Mouse (Mus musculus): Measurements from ENCODE around the gene Frmd4b. TPM values are rescaled to one million over a fixed set of nuclear protein-coding genes. Genes with fewer than 3 reads are reported as not detected.
A peak's percentile ranks its signal among the peaks of the same experiment; 100 is the strongest.

The Frmd4b gene
- polyA plus RNA-seq, 1 experiment: 15.6 TPM

GRCm38 (mm10) chr6:97278014-97278787 is 339.1 kb downstream of the Frmd4b start:
- peak; percentile 72 to 79 for DNase-seq
- peak; percentile 86 for TF ChIP-seq CTCF (IDR thresholded peaks at IDR 0.05; ENCODE audit: borderline replicate concordance, insufficient read depth, low read depth, low read length)
- TF ChIP-seq POLR2A (IDR thresholded peaks at IDR 0.05; ENCODE audit: borderline replicate concordance, insufficient read depth, low read length): no peak
- Histone ChIP-seq H3K4me3 (replicated peaks; ENCODE audit: insufficient read depth, low read depth, low read length) (peak overlapping the region; percentile 46), H3K27me3 (ENCODE audit: control insufficient read depth, insufficient read depth, low read length) (no peaks in the 10 kb centered on the region), H3K4me1 (ENCODE audit: control insufficient read depth, insufficient read depth, low read length) (peaks cover 3% of the 10 kb centered on the region; the same call in 1 of the 2 replicates), H3K27ac (ENCODE audit: insufficient read depth, low read length) (no peak overlapping the region)
- WGBS: 5% methylated on average over 19 of the region's 19 CpGs

DNA sequence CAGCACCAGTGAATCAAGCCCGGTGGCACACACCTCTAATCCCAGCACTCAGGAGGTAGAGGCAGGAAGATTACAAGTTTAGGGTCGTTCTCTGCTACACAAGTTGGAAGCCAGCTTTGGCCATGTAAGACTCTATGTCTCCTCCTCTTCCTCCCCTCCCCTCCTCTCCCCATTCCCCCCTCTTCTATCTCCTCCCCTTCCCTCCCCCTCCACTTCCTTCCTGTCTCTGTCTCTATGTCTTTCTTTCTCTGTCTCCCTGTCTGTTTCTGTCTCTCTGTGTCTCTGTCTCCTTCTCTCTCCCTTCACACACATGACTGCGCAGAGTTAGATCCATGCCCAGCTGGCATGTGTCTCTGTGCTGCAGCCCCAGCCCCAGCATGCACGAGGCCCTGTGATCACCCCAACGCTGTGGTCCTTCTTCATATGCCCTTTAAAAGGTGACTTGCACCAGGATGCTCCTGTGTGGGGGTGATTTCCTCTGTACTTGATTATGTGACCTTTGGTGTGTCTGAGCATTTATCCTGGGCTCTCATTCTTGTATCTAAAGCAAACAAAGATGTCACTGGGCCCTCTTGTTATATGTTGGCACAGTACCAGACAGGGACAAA is 340.3 kb downstream of the Frmd4b start:
- Histone ChIP-seq H3K27me3 (ENCODE audit: control insufficient read depth, insufficient read depth, low read length) (no peaks in the 10 kb centered on the region), H3K4me3 (replicated peaks; ENCODE audit: insufficient read depth, low read depth, low read length) (no peak overlapping the region), H3K27ac (ENCODE audit: insufficient read depth, low read length) (no peak overlapping the region), H3K4me1 (ENCODE audit: control insufficient read depth, insufficient read depth, low read length) (peaks cover 3% of the 10 kb centered on the region; the same call in 1 of the 2 replicates)
- DNase-seq: no peak
- TF ChIP-seq POLR2A (IDR thresholded peaks at IDR 0.05; ENCODE audit: borderline replicate concordance, insufficient read depth, low read length): no peak
- TF ChIP-seq CTCF (IDR thresholded peaks at IDR 0.05; ENCODE audit: borderline replicate concordance, insufficient read depth, low read depth, low read length): no peak
- 40% methylated on average over 5 of the region's 5 CpGs for WGBS

- TF ChIP-seq CTCF (IDR thresholded peaks at IDR 0.05; ENCODE audit: borderline replicate concordance, insufficient read depth, low read depth, low read length) (no peak), POLR2A (IDR thresholded peaks at IDR 0.05; ENCODE audit: borderline replicate concordance, insufficient read depth, low read length) (no peak)
- Histone ChIP-seq H3K4me3 (replicated peaks; ENCODE audit: insufficient read depth, low read depth, low read length) (no peak overlapping the region), H3K4me1 (ENCODE audit: control insufficient read depth, insufficient read depth, low read length) (peaks cover 3% of the 10 kb centered on the region; the same call in 1 of the 2 replicates), H3K27me3 (ENCODE audit: control insufficient read depth, insufficient read depth, low read length) (no peaks in the 10 kb centered on the region), H3K27ac (ENCODE audit: insufficient read depth, low read length) (no peak overlapping the region)
- 15% methylated on average over 4 of the region's 4 CpGs for WGBS
- DNase-seq: no peak
Observed at GRCm38 (mm10) chr6:97276366-97276765, 341.0 kb downstream of the Frmd4b start.

GRCm38 (mm10) chr6:97275760-97276159 is 341.6 kb downstream of the Frmd4b start:
- no peak for DNase-seq
- no peak for TF ChIP-seq POLR2A (IDR thresholded peaks at IDR 0.05; ENCODE audit: borderline replicate concordance, insufficient read depth, low read length)
- no peak for TF ChIP-seq CTCF (IDR thresholded peaks at IDR 0.05; ENCODE audit: borderline replicate concordance, insufficient read depth, low read depth, low read length)
- no peak overlapping the region for H3K27ac ChIP-seq (ENCODE audit: insufficient read depth, low read length)
- H3K27me3 ChIP-seq (ENCODE audit: control insufficient read depth, insufficient read depth, low read length): no peaks in the 10 kb centered on the region
- no peak overlapping the region for H3K4me3 ChIP-seq (replicated peaks; ENCODE audit: insufficient read depth, low read depth, low read length)
- WGBS: 44% methylated on average over 4 of the region's 4 CpGs
- peaks cover 3% of the 10 kb centered on the region; the same call in 1 of the 2 replicates for H3K4me1 ChIP-seq (ENCODE audit: control insufficient read depth, insufficient read depth, low read length)

GRCm38 (mm10) chr6:97273777-97274176 is 343.6 kb downstream of the Frmd4b start:
- TF ChIP-seq POLR2A (IDR thresholded peaks at IDR 0.05; ENCODE audit: borderline replicate concordance, insufficient read depth, low read length) (no peak), CTCF (IDR thresholded peaks at IDR 0.05; ENCODE audit: borderline replicate concordance, insufficient read depth, low read depth, low read length) (no peak)
- Histone ChIP-seq H3K27ac (ENCODE audit: insufficient read depth, low read length) (no peak overlapping the region), H3K4me3 (replicated peaks; ENCODE audit: insufficient read depth, low read depth, low read length) (no peak overlapping the region), H3K4me1 (ENCODE audit: control insufficient read depth, insufficient read depth, low read length) (peaks cover 3% of the 10 kb centered on the region; the same call in 1 of the 2 replicates), H3K27me3 (ENCODE audit: control insufficient read depth, insufficient read depth, low read length) (no peaks in the 10 kb centered on the region)
- WGBS: 79% methylated on average over 3 of the region's 3 CpGs
- DNase-seq: no peak

DNA sequence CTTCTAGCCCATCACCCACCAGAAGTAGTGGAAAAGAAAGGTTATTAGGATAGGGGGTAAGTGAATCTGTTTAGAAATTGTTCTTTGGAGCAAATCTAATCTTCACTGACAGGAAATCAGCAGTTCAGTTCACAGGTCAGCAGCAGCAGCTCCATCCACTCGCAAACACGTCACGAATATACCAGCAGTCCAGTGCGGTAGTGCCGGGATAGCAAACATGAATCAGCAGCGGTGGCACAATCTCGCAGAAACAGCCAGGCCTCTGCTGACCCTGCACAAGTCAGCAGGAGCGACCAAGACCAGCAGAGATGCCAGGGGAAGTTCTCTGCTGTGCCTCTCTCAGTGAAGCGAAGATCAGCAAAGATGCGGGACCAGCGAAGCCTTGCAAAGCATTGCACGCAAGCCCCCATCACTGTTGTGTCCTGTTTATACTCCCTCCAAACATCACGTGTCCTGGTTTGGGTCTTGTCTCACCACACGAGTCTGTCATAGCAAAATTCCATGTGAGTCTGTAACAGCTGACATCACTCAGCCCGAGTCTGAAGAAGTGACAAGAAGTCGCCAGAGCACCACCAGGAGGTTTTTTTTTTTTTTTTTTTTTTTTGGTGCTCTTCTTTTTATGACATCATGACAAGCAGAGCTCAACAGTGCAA is 344.2 kb downstream of the Frmd4b start:
- no peak for DNase-seq
- H3K4me3 ChIP-seq (replicated peaks; ENCODE audit: insufficient read depth, low read depth, low read length): no peak overlapping the region
- H3K27ac ChIP-seq (ENCODE audit: insufficient read depth, low read length): no peak overlapping the region
- H3K4me1 ChIP-seq (ENCODE audit: control insufficient read depth, insufficient read depth, low read length): peaks cover 2% of the 10 kb centered on the region; the same call in 1 of the 2 replicates
- no peaks in the 10 kb centered on the region for H3K27me3 ChIP-seq (ENCODE audit: control insufficient read depth, insufficient read depth, low read length)
- 73% methylated on average over 16 of the region's 16 CpGs for WGBS
- TF ChIP-seq CTCF (IDR thresholded peaks at IDR 0.05; ENCODE audit: borderline replicate concordance, insufficient read depth, low read depth, low read length): no peak
- TF ChIP-seq POLR2A (IDR thresholded peaks at IDR 0.05; ENCODE audit: borderline replicate concordance, insufficient read depth, low read length): no peak

GRCm38 (mm10) chr6:97272349-97272748 is 345.0 kb downstream of the Frmd4b start:
- 65% methylated on average over 2 of the region's 2 CpGs for WGBS
- Histone ChIP-seq H3K4me3 (replicated peaks; ENCODE audit: insufficient read depth, low read depth, low read length) (no peak overlapping the region), H3K4me1 (ENCODE audit: control insufficient read depth, insufficient read depth, low read length) (no peaks in the 10 kb centered on the region), H3K27me3 (ENCODE audit: control insufficient read depth, insufficient read depth, low read length) (no peaks in the 10 kb centered on the region), H3K27ac (ENCODE audit: insufficient read depth, low read length) (no peak overlapping the region)
- DNase-seq: no peak
- TF ChIP-seq CTCF (IDR thresholded peaks at IDR 0.05; ENCODE audit: borderline replicate concordance, insufficient read depth, low read depth, low read length) (no peak), POLR2A (IDR thresholded peaks at IDR 0.05; ENCODE audit: borderline replicate concordance, insufficient read depth, low read length) (no peak)

Data from cerebellum, adult 2 months (tissue).